Mouse (Mus musculus) heart, adult 9 months (tissue): Measurements from ENCODE around the gene Txndc15.

Experiments
- DNase-seq, 2 experiments: peaks; one replicate each; pipeline ENCODE4 v3.0.0; 2022; ENCODE audit warnings: low spot score in 2 of 2

The Txndc15 gene

DNA sequence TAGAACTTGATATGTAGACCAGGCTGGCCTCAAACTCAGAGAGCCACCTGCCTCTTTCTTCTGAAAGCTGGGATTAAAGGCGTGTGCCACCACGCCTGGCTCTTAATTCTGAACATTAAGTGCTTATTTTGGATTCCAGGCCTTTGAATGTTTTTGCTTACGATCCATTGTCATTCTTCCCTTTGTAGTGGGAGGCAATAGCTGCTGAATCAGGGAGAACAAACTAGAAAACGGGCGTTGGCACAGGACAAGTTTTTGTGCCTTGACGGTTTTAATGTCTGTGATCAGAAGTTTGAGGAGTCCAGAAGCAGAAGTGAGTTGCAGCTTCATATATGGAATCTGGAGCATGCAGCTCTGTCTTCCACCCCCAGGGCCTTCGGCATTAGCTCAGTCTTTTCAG lies 16.3 kb downstream of the Txndc15 start:
- no peak for DNase-seq

- DNase-seq: no peak
These were observed 17.7 kb downstream of the Txndc15 start for GRCm38 (mm10) chr13:55732121-55732520.

DNA sequence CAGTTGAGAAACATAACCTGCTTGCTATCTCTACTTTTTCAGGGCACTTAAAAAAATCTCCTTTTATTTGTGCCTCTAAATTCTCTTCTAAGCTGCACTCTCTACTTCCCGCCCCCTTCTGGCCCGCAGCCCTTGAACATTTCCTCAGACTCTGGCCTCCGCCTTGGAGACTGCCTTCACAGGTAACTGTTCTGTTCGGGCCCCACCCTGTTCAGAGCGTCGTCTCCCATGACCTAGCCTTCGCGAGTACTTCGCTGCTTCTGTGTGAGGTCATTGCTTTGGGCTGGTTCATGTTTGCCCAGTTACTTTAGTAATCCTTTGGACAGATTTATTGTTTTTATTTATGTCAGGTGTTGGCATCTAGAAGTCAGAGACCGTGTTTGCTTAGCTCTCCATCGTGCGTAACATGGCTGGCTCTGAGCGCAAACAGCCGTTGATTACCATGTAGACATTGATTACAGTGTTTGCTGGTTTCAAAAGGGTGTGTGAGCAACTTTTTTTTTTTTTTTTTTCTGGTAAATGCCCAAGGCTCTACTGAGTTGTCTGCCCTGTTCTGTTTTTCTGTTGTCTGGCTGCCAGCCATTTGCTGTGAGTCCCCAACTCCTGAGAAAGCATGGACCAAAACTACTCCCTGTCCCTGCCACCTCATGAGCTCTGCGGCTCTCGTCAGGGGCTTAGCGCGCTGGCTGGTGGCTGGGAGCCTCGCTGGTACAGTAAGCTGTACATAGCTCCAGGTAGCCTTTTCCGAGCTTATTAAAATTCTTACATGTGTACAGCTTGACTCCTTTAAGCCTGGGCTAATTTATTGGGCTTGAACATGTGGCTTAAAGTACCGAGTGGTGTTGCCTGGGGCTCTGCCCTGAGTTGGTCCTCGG lies 19.4 kb downstream of the Txndc15 start:
- no peak for DNase-seq

- no peak for DNase-seq
These were observed 23.4 kb downstream of the Txndc15 start for GRCm38 (mm10) chr13:55737885-55738284.

GRCm38 (mm10) chr13:55742306-55742705 lies 27.9 kb downstream of the Txndc15 start:
- DNase-seq: no peak

GRCm38 (mm10) chr13:55754380-55754779 lies 39.9 kb downstream of the Txndc15 start:
- no peak for DNase-seq

- no peak for DNase-seq
These were observed 42.3 kb downstream of the Txndc15 start for GRCm38 (mm10) chr13:55756789-55757188.

DNA sequence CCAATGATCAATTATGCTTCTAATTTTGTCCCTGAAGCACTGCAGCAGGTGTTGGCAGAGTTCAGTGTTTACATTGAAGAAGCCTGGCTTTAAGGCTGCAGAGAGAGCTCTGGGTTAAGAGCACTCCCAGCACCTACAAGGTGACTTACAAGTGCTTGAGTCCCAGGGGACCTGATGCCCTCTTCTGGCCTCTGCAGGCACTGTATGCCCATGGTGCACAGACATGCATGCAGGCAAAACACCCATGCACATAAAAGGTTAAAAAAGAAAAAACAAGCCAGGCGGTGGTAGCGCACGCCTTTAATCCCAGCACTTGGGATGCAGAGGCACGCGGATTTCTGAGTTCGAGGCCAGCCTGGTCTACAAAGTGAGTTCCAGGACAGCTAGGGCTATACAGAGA lies 43.2 kb downstream of the Txndc15 start:
- DNase-seq: no peak

GRCm38 (mm10) chr13:55760576-55760975 lies 46.1 kb downstream of the Txndc15 start:
- no peak for DNase-seq

DNA sequence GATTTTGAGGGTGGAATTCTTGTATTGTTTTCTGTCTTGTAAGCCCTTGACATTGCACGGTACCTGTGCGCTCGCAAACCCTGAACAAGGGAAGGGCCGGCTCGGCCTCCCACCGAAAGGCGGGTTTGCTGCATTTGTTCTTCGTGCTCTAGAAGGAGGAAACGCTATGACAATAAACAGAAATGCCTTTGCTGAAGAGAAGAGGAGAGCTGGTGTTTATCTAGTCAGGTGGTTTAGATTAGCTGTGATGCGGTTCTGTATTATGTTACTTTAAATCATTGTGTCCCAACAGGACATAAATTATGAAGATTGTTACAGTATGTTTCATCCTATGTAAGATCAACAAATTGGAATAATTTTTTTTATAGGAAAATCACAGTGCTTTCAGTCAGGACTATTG lies 47.0 kb downstream of the Txndc15 start:
- no peak for DNase-seq

GRCm38 (mm10) chr13:55774352-55774751 lies 59.9 kb downstream of the Txndc15 start:
- DNase-seq: no peak

- no peak for DNase-seq
These were observed 60.6 kb downstream of the Txndc15 start for GRCm38 (mm10) chr13:55775056-55775455.
